Mouse (Mus musculus): ENCODE results near the gene Agpat3. TPM values are rescaled to one million over a fixed set of nuclear protein-coding genes. Genes with fewer than 3 reads are reported as not detected.

Gene Agpat3
- polyA plus RNA-seq, 1 experiment, result 21.4 TPM

DNA sequence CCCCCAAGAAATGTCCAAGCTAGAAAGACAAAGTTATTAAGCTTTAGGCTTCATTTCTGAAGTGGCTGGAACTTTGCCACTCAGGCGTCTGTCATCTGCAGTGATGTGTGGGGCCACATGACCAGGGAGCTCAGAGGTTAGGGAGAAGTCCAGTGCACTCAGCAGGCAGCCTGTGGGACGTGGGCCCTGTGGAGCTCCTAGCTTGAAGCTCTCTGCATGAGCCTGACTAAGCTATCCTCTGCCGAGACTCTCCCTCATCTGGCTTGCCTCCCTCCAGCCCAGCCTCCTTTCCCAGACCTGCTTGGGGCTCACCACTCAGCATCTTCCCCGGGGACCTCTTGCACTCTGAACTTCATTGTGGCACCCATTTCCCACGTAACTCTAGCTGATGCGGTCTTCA lies 4.8 kb downstream of the Agpat3 start:
- TF ChIP-seq CTCF (IDR thresholded peaks at IDR 0.05; ENCODE audit: control insufficient read depth, insufficient read depth, low read length), result no peak
- TF ChIP-seq POLR2A (IDR thresholded peaks at IDR 0.05; ENCODE audit: borderline replicate concordance, control insufficient read depth, low read depth, low read length), result no peak
- no peak overlapping the region for H3K4me3 ChIP-seq (replicated peaks; ENCODE audit: control insufficient read depth, low read depth, low read length)
- H3K27ac ChIP-seq (ENCODE audit: control insufficient read depth, insufficient read depth, low read depth, low read length, poor library complexity), result no peak overlapping the region
- 86% methylated on average over 6 of the region's 6 CpGs for WGBS
- H3K4me1 ChIP-seq (ENCODE audit: control insufficient read depth, insufficient read depth, low read length), result no peaks in the 10 kb centered on the region; the same call in 1 of the 2 replicates

GRCm38 (mm10) chr10:78345466-78345865 lies 6.8 kb downstream of the Agpat3 start:
- TF ChIP-seq POLR2A (IDR thresholded peaks at IDR 0.05; ENCODE audit: borderline replicate concordance, control insufficient read depth, low read depth, low read length) (no peak), CTCF (IDR thresholded peaks at IDR 0.05; ENCODE audit: control insufficient read depth, insufficient read depth, low read length) (no peak)
- H3K4me3 ChIP-seq (replicated peaks; ENCODE audit: control insufficient read depth, low read depth, low read length), result no peak overlapping the region
- H3K4me1 ChIP-seq (ENCODE audit: control insufficient read depth, insufficient read depth, low read length), result no peaks in the 10 kb centered on the region
- H3K27ac ChIP-seq (ENCODE audit: control insufficient read depth, insufficient read depth, low read depth, low read length, poor library complexity), result no peak overlapping the region
- 62% methylated on average over 2 of the region's 2 CpGs for WGBS

DNA sequence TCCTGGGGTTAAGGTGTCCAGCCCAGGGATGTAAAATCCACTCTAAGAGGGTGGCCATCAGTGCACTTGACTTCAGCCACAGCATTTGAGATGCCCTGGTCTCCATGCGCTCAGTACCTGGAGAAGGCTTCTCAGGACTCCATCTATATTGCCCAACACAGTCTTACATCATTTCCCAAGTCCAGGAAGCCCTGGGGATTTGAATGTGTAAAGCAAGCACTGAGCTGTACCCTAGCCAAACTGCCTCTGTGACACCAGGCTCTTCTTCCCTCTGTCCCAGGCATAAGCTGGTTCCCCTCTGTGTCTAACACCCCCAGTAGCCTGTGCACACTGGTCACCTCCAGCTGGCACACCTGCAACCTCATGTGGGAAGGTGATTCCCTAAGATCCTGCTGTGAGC lies 10.2 kb downstream of the Agpat3 start:
- Histone ChIP-seq H3K4me3 (replicated peaks; ENCODE audit: control insufficient read depth, low read depth, low read length) (no peak overlapping the region), H3K27ac (ENCODE audit: control insufficient read depth, insufficient read depth, low read depth, low read length, poor library complexity) (no peak overlapping the region), H3K4me1 (ENCODE audit: control insufficient read depth, insufficient read depth, low read length) (no peaks in the 10 kb centered on the region)
- TF ChIP-seq CTCF (IDR thresholded peaks at IDR 0.05; ENCODE audit: control insufficient read depth, insufficient read depth, low read length) (no peak), POLR2A (IDR thresholded peaks at IDR 0.05; ENCODE audit: borderline replicate concordance, control insufficient read depth, low read depth, low read length) (no peak)
- 77% methylated on average over 1 of the region's 1 CpGs for WGBS

DNA sequence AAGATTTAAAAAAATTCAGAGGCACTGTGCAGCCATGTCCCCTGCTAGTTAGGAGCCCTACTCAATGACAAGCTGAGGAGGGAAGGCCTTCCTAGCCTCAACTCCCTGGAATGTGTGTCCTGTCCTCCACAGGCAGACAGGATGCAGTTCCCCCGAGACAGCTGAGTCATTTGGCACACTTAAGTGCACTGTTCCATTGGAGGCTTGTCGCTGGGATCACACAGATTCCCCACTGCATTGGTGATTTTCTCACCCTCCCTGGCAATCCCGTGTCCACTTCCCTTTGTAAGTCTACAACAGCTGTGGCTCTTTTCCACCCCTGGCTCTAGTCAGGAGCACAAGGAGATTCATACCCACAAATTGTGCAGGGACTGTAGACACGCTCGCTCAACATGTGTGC lies 14.1 kb downstream of the Agpat3 start:
- no peak overlapping the region for H3K4me3 ChIP-seq (replicated peaks; ENCODE audit: control insufficient read depth, low read depth, low read length)
- TF ChIP-seq CTCF (IDR thresholded peaks at IDR 0.05; ENCODE audit: control insufficient read depth, insufficient read depth, low read length) (no peak), POLR2A (IDR thresholded peaks at IDR 0.05; ENCODE audit: borderline replicate concordance, control insufficient read depth, low read depth, low read length) (no peak)
- 69% methylated on average over 5 of the region's 5 CpGs for WGBS
- no peak overlapping the region for H3K27ac ChIP-seq (ENCODE audit: control insufficient read depth, insufficient read depth, low read depth, low read length, poor library complexity)
- no peaks in the 10 kb centered on the region; the same call in 1 of the 2 replicates for H3K4me1 ChIP-seq (ENCODE audit: control insufficient read depth, insufficient read depth, low read length)

DNA sequence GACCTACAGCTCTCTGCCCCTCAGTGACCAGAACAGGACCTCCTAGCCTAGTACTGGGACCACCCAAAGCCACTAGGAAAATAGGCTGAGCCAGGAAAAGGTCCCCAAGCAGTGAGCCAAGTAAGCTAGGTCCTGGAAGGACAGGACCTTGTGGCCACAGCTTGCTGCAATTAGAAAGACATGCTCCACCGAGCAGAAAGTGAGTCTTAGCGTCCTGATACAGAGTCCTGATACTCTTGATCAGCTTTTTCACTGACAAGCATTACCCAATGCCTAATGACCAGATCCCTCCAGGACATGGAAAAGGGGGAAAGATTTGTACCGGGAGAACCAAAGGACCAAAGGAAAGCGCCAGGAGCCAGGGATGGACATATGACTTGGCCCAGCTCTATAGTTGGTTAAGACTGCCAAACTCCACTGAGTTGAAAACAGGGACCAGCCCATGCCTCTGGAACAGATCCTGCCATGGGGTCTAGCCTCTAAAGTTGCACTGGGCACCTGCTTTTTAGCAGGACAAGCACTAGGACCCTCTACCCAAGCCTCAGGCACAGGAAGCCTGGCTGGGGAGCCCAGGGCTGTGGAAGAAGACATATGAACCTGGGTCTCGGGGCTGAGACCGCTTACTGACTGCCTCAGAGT lies 17.2 kb downstream of the Agpat3 start:
- 88% methylated on average over 6 of the region's 6 CpGs for WGBS
- Histone ChIP-seq H3K4me3 (replicated peaks; ENCODE audit: control insufficient read depth, low read depth, low read length) (no peak overlapping the region), H3K27ac (ENCODE audit: control insufficient read depth, insufficient read depth, low read depth, low read length, poor library complexity) (no peak overlapping the region), H3K4me1 (ENCODE audit: control insufficient read depth, insufficient read depth, low read length) (no peaks in the 10 kb centered on the region; the same call in none of the 2 replicates)
- no peak for TF ChIP-seq POLR2A (IDR thresholded peaks at IDR 0.05; ENCODE audit: borderline replicate concordance, control insufficient read depth, low read depth, low read length)
- TF ChIP-seq CTCF (IDR thresholded peaks at IDR 0.05; ENCODE audit: control insufficient read depth, insufficient read depth, low read length), result no peak

- TF ChIP-seq CTCF (IDR thresholded peaks at IDR 0.05; ENCODE audit: control insufficient read depth, insufficient read depth, low read length), result no peak
- no peak for TF ChIP-seq POLR2A (IDR thresholded peaks at IDR 0.05; ENCODE audit: borderline replicate concordance, control insufficient read depth, low read depth, low read length)
Observed at GRCm38 (mm10) chr10:78331577-78331976, 20.7 kb downstream of the Agpat3 start.

GRCm38 (mm10) chr10:78329305-78329704 lies 23.0 kb downstream of the Agpat3 start:
- Histone ChIP-seq H3K4me1 (ENCODE audit: control insufficient read depth, insufficient read depth, low read length) (no peaks in the 10 kb centered on the region; the same call in 1 of the 2 replicates), H3K4me3 (replicated peaks; ENCODE audit: control insufficient read depth, low read depth, low read length) (no peak overlapping the region), H3K27ac (ENCODE audit: control insufficient read depth, insufficient read depth, low read depth, low read length, poor library complexity) (no peak overlapping the region)
- TF ChIP-seq CTCF (IDR thresholded peaks at IDR 0.05; ENCODE audit: control insufficient read depth, insufficient read depth, low read length), result no peak
- no peak for TF ChIP-seq POLR2A (IDR thresholded peaks at IDR 0.05; ENCODE audit: borderline replicate concordance, control insufficient read depth, low read depth, low read length)
- 80% methylated on average over 5 of the region's 5 CpGs for WGBS

More at GRCm38 (mm10) chr10:78331577-78331976, 20.7 kb downstream of the Agpat3 start:
- 68% methylated on average over 5 of the region's 5 CpGs for WGBS
- H3K27ac ChIP-seq (ENCODE audit: control insufficient read depth, insufficient read depth, low read depth, low read length, poor library complexity), result no peak overlapping the region
- H3K4me1 ChIP-seq (ENCODE audit: control insufficient read depth, insufficient read depth, low read length), result no peaks in the 10 kb centered on the region; the same call in none of the 2 replicates
- H3K4me3 ChIP-seq (replicated peaks; ENCODE audit: control insufficient read depth, low read depth, low read length), result no peak overlapping the region

GRCm38 (mm10) chr10:78328011-78328575 lies 24.2 kb downstream of the Agpat3 start:
- no peak for TF ChIP-seq POLR2A (IDR thresholded peaks at IDR 0.05; ENCODE audit: borderline replicate concordance, control insufficient read depth, low read depth, low read length)
- no peak for TF ChIP-seq CTCF (IDR thresholded peaks at IDR 0.05; ENCODE audit: control insufficient read depth, insufficient read depth, low read length)
- no peaks in the 10 kb centered on the region; the same call in 1 of the 2 replicates for H3K4me1 ChIP-seq (ENCODE audit: control insufficient read depth, insufficient read depth, low read length)
- WGBS, result 91% methylated on average over 2 of the region's 2 CpGs
- H3K27ac ChIP-seq (ENCODE audit: control insufficient read depth, insufficient read depth, low read depth, low read length, poor library complexity), result no peak overlapping the region
- H3K4me3 ChIP-seq (replicated peaks; ENCODE audit: control insufficient read depth, low read depth, low read length), result no peak overlapping the region
